Mouse (Mus musculus) CH12.LX (cell line): ENCODE measurements around the gene Ttc39b.

Source experiments
- CTCF ChIP-seq, 2 experiments: IDR thresholded peaks in 1 of 2; conservative IDR thresholded peaks in 1 of 2; 2 replicates each; pipeline ENCODE4 v1.5.1; 2011 to 2012; ENCODE audit warnings: low read depth in 2 of 2, low read length in 2 of 2, improper control_type of control experiment in 1 of 2, inconsistent platforms in 1 of 2, mild to moderate bottlenecking in 1 of 2, moderate library complexity in 1 of 2
- E2F4 ChIP-seq: IDR thresholded peaks from 2 replicates; pipeline ENCODE4 v1.6.1; 2011; ENCODE audit warnings: low read depth, low read length, improper control_type of control experiment; ENCODE audit not compliant: insufficient replicate concordance
- MAFK ChIP-seq: IDR thresholded peaks from 2 replicates; pipeline ENCODE4 v1.6.1; 2011; ENCODE audit warnings: low read length, improper control_type of control experiment; ENCODE audit not compliant: insufficient replicate concordance
- MEF2A ChIP-seq: IDR thresholded peaks from 2 replicates; pipeline ENCODE4 v1.6.1; 2014; ENCODE audit warnings: low read depth, mild to moderate bottlenecking, inconsistent platforms, low read length, improper control_type of control experiment, borderline replicate concordance
- POLR2AphosphoS2 ChIP-seq: IDR thresholded peaks from 2 replicates; pipeline ENCODE4 v1.6.1; 2011; ENCODE audit warnings: low read depth, low read length, improper control_type of control experiment
- ZKSCAN1 ChIP-seq: IDR thresholded peaks from 2 replicates; pipeline ENCODE4 v1.6.1; 2012; ENCODE audit warnings: low read depth, inconsistent platforms, low read length, improper control_type of control experiment, borderline replicate concordance

DNA sequence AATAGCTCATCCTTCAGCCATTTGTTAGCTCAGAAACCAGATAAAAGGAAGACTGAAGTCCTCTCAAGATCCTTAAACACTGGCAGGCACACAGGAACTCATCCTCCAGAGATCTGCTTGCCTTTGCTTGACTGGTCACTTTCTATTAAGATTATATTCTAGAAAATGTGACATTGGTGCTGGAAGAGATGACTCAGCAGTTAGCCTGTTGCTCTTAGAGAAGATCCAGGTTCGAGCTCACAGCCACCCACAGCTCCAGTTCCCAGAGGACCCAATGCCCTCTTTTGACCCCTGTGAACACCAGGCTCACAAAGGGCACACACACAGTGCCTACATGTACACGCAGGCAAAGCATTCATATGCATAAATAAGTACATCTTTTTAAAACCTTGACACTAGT lies 49.8 kb downstream of the Ttc39b start:
- no peak for TF ChIP-seq CTCF (conservative IDR thresholded peaks at IDR 0.05 in 1 of 2, IDR thresholded peaks at IDR 0.05 in 1 of 2; ENCODE audit: low read depth in 2 of 2, low read length in 2 of 2)
- no peak for TF ChIP-seq MEF2A
- no peak for TF ChIP-seq E2F4
- TF ChIP-seq POLR2AphosphoS2: no peak
- no peak for TF ChIP-seq MAFK
- no peak for TF ChIP-seq ZKSCAN1
